Mouse (Mus musculus): ENCODE data around the gene Rnf227. TPM values are rescaled to one million over a fixed set of nuclear protein-coding genes. Genes with fewer than 3 reads are reported as not detected.
"Not testable (repeated sequence)": the region's sequence is repeated elsewhere in the genome, so short reads cannot be mapped to it uniquely, and the experiment has no call there.

The Rnf227 gene
- 15.6 and 17.2 TPM in 2 replicates for polyA plus RNA-seq (2015; fragmentation: Nextera tagmentation; extraction: Ambion mirVana)

DNA sequence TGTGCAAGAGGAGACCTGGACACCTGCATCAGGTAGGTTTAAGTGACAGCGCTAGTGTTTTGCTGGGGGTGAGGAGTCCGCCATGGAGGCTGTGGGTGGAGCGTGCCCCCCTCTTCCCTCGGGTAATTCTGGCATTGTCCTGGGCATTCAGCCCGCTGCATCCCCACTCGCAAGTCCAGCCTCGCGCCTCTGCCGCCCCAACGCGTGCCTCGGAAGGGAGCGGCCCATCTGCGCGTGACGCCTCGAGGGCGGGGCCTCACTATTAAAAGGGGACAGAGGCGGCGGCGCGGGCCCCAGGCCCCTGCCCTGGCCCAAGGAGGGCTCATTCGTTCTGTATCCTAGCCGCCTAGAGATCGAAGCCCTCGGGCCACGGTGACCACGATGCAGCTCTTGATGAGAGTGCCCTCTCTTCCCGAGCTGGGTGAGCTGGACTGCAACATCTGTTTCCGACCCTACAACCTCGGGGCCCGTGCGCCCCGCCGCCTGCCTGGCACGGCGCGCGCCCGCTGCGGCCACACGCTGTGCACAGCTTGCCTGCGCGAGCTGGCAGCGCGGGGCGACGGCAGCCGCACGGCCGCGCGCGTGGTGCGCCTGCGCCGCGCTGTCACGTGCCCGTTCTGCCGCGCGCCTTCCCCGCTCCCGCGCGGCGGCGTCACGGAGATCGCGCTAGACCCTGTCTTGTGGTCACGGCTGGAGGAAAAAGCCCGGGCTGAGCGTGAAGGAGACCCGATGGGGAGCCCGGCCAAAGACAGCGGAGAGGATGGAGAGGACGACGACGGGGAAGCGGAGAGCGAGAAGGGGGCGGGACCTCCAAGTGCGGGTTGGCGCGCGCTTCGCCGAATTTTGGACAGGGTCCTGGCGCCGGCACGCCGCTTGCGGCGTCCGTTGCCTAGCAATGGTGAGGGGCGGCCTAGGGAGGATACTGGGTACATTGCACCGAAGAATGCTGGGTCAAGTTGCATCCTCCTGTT, at the start of gene Rnf227:
Rnf227 (plus strand) TSS at position 301 of the 971 bp plus-strand sequence.
- WGBS: 1% methylated on average over 98 of the region's 99 CpGs
- Histone ChIP-seq H3K9me3 (0 out of 2 replicates have a peak, but pooled peaks cover 5% of the 10 kb centered on the region), H3K9ac (peak within 1 kb of the TSS; percentile 58), H3K27ac (peak within 1 kb of the TSS; percentile 90), H3K4me3 (peak within 1 kb of the TSS; percentile 68), H3K4me2 (peak within 1 kb of the TSS; percentile 92), H3K4me1 (peaks cover 19% of the 10 kb centered on the region), H3K36me3 (peaks cover 27% of the 10 kb centered on the region), H3K27me3 (no peaks in the 10 kb centered on the region)
- peak; percentile 73 for ATAC-seq (ENCODE audit: insufficient number of reproducible peaks, low FRiP score, low TSS enrichment, low read depth)

DNA sequence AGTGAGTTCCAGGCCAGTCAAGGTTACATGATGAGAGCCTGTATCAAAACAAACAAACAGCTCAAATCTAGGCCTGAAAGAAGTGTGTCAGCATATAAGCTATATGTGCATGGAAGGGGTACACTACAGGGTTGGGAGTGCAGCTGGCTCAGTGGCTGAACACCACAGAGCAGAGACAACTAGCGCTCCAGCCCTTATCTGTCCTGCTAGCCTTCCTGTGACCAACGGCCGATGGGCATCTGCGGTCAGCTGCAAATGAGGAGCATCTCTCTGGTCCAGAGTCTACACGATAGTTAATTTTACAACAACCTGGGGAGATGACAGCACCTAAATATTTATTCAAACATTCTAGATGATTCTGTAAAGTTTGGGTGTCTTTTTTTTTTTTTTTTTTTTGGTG, 49.1 kb upstream of the Rnf227 start:
- 91% methylated on average over 5 of the region's 5 CpGs for WGBS
- H3K27ac ChIP-seq: no peak overlapping the region
- no peak overlapping the region for H3K9ac ChIP-seq
- 0 out of 2 replicates have a peak, but pooled peaks cover 3% of the 10 kb centered on the region for H3K36me3 ChIP-seq
- H3K27me3 ChIP-seq: no peaks in the 10 kb centered on the region
- H3K9me3 ChIP-seq: no peaks in the 10 kb centered on the region
- no peak overlapping the region for H3K4me2 ChIP-seq
- no peak overlapping the region for H3K4me3 ChIP-seq
- ATAC-seq (ENCODE audit: insufficient number of reproducible peaks, low FRiP score, low TSS enrichment, low read depth): no peak
- no peaks in the 10 kb centered on the region for H3K4me1 ChIP-seq

DNA sequence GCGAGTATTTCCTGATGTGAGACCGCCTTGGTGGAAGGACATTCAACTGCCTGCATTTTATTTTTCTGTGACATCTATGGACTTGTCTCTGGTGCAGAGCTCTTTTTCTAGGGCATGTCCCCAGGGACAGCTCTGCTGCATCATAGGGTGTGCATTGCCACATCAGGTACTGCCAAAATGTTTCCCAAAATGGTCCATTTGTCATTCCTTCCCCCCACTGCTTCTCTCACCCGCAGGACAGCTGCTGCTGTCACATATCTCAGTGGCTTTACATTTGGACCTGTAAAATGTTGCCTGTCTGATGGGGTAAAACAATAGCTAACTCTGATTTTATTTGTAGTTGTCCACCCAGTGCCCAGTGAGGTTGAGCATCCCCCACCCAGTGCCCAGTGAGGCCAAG, 45.0 kb upstream of the Rnf227 start:
- Histone ChIP-seq H3K27ac (no peak overlapping the region), H3K36me3 (peaks cover 34% of the 10 kb centered on the region), H3K4me3 (no peak overlapping the region), H3K4me1 (no peaks in the 10 kb centered on the region), H3K9me3 (no peaks in the 10 kb centered on the region), H3K9ac (no peak overlapping the region), H3K4me2 (no peak overlapping the region), H3K27me3 (no peaks in the 10 kb centered on the region)
- no peak for ATAC-seq (ENCODE audit: insufficient number of reproducible peaks, low FRiP score, low TSS enrichment, low read depth)
- WGBS: 90% methylated on average over 3 of the region's 3 CpGs

DNA sequence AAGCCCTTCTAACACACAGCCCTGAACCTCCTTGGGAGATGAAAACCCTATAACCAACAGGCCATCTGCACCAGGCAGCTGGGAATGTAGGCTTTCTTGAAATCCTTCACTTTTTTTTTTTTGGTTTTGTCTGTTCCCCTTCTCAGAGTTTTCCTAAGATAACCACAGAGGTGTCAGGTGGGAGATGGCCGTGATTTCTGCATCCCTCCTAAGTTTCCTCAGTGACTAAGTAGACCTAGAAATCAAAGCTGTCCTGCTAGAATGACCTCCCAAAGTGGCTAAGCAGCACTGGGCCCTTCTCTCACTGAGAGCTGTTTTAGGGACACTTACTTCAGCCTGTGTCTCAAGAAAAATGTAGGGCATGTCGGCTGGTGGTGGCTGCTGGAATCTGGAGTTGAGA, 42.5 kb upstream of the Rnf227 start:
- ATAC-seq (ENCODE audit: insufficient number of reproducible peaks, low FRiP score, low TSS enrichment, low read depth): no peak

DNA sequence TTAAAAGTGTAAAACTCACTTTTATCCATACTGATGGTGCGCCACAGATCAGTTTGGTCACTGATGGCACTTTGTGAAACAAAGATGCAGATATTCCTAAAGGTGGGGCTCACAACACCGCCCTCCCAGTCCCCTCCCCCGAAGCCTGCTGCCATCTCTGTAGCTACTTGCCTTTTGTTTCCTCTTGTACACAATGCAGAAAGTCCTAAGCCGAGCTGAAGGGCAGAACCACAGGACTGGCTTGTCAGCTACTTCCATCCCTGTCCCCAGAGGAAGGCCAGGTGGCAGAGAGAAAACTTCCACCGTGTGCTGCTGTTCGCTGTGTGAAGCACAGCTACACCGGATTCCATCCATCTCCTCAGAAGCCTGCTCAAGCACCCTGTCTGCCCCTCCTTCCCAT, 42.0 kb upstream of the Rnf227 start:
- Histone ChIP-seq H3K4me3 (no peak overlapping the region), H3K4me1 (no peaks in the 10 kb centered on the region), H3K4me2 (no peak overlapping the region), H3K36me3 (peaks cover 53% of the 10 kb centered on the region), H3K27me3 (no peaks in the 10 kb centered on the region), H3K27ac (no peak overlapping the region), H3K9me3 (no peaks in the 10 kb centered on the region), H3K9ac (no peak overlapping the region)
- 83% methylated on average over 7 of the region's 7 CpGs for WGBS
- no peak for ATAC-seq (ENCODE audit: insufficient number of reproducible peaks, low FRiP score, low TSS enrichment, low read depth)

More for the DNA sequence above, 42.5 kb upstream of the Rnf227 start:
- WGBS: 93% methylated on average over 2 of the region's 2 CpGs
- no peaks in the 10 kb centered on the region for H3K27me3 ChIP-seq
- H3K9ac ChIP-seq: no peak overlapping the region
- no peak overlapping the region for H3K27ac ChIP-seq
- no peaks in the 10 kb centered on the region for H3K9me3 ChIP-seq
- H3K36me3 ChIP-seq: peaks cover 49% of the 10 kb centered on the region
- no peak overlapping the region for H3K4me2 ChIP-seq
- no peaks in the 10 kb centered on the region for H3K4me1 ChIP-seq
- no peak overlapping the region for H3K4me3 ChIP-seq

DNA sequence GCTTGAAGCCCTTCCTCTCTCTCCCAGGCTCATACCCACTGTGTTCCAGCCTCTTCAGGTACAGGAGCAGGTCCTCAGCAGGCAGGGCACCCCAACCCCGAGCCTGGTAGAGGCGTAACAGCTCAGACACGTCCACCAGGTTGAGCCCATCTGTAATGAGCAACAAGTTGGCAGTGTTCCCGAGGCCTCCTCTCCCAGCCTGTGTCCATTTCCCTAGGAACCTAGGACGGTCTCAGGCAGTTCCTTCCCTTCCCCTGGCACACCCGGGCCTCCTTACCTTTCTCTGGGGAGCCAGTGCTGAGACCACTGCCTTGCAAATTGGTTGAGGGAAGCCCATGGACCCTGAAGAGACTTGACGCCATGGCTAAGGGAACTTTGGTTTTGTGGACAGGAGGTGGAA, 37.4 kb upstream of the Rnf227 start:
- Histone ChIP-seq H3K9me3 (no peaks in the 10 kb centered on the region), H3K4me2 (no peak overlapping the region), H3K4me1 (no peaks in the 10 kb centered on the region), H3K27me3 (no peaks in the 10 kb centered on the region), H3K9ac (no peak overlapping the region), H3K36me3 (peaks cover 79% of the 10 kb centered on the region), H3K4me3 (no peak overlapping the region), H3K27ac (no peak overlapping the region; the same call in 1 of the 2 replicates)
- WGBS: 84% methylated on average over 7 of the region's 7 CpGs
- ATAC-seq (ENCODE audit: insufficient number of reproducible peaks, low FRiP score, low TSS enrichment, low read depth): no peak

DNA sequence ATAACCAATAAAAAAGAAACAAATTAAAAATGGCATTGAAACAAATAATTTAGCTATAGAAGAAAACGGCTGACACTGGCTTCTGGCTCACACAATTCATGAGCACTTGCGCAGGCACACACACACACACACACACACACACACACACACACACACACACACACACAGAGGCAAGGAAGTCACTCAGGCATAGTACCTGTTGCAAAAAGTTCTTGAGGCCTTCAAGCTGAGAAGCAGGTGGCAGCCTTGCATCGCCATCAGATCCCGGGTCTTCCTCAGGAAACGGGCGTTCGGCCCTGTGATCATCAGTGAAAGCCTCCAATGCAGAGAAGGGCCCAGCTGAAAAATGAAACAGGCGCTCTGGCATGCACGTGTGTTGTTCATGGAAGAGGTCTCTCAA, 35.0 kb upstream of the Rnf227 start:
- H3K4me2 ChIP-seq: no peak overlapping the region
- ATAC-seq (ENCODE audit: insufficient number of reproducible peaks, low FRiP score, low TSS enrichment, low read depth): no peak
- no peaks in the 10 kb centered on the region for H3K4me1 ChIP-seq
- peaks cover 81% of the 10 kb centered on the region for H3K36me3 ChIP-seq
- H3K9me3 ChIP-seq: no peaks in the 10 kb centered on the region
- H3K27ac ChIP-seq: no peak overlapping the region
- no peaks in the 10 kb centered on the region for H3K27me3 ChIP-seq
- 91% methylated on average over 9 of the region's 9 CpGs for WGBS
- no peak overlapping the region for H3K4me3 ChIP-seq
- no peak overlapping the region for H3K9ac ChIP-seq

DNA sequence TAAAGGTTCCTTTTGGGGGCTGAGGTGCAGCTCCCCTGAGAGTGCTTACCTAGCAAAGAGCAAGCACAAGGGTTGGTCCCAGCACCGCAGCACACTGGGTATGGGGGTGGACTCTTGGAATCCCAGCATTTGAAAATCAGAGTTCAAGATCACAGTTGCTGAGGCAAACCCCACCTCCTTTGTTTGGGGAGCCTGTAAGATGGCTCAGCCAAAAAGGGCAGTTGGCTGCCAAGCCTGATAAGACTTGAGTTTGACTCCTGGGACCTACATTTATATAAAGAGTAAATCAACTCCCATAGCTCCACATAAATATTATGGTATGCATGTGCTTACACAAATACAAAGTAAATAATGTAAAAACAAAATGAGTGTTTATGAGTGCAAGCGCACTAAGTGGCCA, 34.2 kb upstream of the Rnf227 start:
- Histone ChIP-seq H3K4me3 (no peak overlapping the region), H3K36me3 (peaks cover 86% of the 10 kb centered on the region), H3K27ac (no peak overlapping the region), H3K4me1 (no peaks in the 10 kb centered on the region), H3K9me3 (no peaks in the 10 kb centered on the region), H3K9ac (no peak overlapping the region), H3K4me2 (no peak overlapping the region), H3K27me3 (no peaks in the 10 kb centered on the region)
- no peak for ATAC-seq (ENCODE audit: insufficient number of reproducible peaks, low FRiP score, low TSS enrichment, low read depth)
- 92% methylated on average over 2 of the region's 2 CpGs for WGBS

DNA sequence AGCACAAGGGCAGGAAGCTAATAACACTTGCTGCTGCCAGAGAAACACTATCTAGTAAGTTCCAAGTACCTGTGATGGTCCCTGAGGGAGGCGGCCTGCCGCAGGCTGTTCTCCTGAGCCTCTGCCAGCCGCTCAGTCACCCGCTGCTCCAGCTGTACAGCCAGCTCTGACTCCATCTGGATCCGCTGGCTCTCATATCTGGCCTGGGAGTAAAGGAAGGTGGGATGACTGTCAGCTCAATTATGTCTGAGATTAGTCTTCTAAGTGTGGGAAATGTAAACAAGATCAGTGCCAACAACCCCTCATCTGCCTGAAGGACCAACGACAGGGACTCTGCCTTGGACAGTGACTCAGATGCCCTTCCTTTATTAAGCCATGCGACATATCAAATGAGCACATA, 29.0 kb upstream of the Rnf227 start:
- ATAC-seq (ENCODE audit: insufficient number of reproducible peaks, low FRiP score, low TSS enrichment, low read depth): no peak
- H3K36me3 ChIP-seq: peaks cover 72% of the 10 kb centered on the region

DNA sequence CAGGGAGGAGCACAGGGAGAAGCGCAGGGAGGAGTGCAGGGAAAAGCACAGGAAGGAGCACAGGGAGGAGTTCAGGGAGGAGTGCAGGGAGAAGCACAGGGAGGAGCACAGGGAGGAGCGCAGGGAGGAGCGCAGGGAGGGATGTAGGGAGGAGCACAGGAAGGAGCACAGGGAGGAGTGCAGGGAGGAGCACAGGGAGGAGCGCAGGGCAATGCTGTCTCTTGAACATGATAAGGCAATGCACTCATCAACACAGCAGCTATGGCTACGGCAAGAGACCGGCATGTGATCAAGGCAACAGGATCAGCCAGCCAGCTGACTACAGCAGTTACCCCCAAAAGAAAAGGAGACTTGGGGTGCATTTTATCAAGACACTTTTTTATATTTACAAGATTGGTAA, 23.9 kb upstream of the Rnf227 start:
- Histone ChIP-seq H3K4me3 (no peak overlapping the region), H3K9ac (no peak overlapping the region), H3K27me3 (no peaks in the 10 kb centered on the region), H3K9me3 (no peaks in the 10 kb centered on the region), H3K4me2 (no peak overlapping the region), H3K36me3 (peaks cover 64% of the 10 kb centered on the region), H3K4me1 (no peaks in the 10 kb centered on the region), H3K27ac (no peak overlapping the region)
- no peak for ATAC-seq (ENCODE audit: insufficient number of reproducible peaks, low FRiP score, low TSS enrichment, low read depth)
- 94% methylated on average over 6 of the region's 6 CpGs for WGBS

More for the DNA sequence above, 29.0 kb upstream of the Rnf227 start:
- no peak overlapping the region for H3K9ac ChIP-seq
- H3K27me3 ChIP-seq: no peaks in the 10 kb centered on the region
- no peaks in the 10 kb centered on the region for H3K4me1 ChIP-seq
- H3K4me3 ChIP-seq: no peak overlapping the region
- no peak overlapping the region for H3K4me2 ChIP-seq
- 78% methylated on average over 7 of the region's 7 CpGs for WGBS
- no peaks in the 10 kb centered on the region for H3K9me3 ChIP-seq
- H3K27ac ChIP-seq: no peak overlapping the region

DNA sequence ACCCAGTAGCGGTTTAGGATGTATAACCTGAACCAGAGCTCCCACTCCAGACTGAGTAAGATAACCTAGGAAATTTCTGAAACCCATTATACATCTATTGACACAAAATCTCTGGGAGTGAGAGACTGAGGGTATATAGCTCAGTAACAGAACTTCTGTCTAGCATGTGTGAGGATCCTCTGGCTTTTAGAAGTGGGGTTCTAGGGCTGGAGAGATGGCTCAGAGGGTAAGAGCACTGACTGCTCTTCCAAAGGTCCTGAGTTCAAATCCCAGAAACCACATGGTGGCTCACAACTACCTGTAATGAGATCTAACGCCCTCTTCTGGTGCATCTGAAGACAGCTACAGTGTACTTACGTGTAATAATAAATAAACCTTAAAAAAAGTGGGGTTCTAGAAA, 22.3 kb upstream of the Rnf227 start:
- 83% methylated on average over 3 of the region's 3 CpGs for WGBS
- peaks cover 58% of the 10 kb centered on the region for H3K36me3 ChIP-seq

DNA sequence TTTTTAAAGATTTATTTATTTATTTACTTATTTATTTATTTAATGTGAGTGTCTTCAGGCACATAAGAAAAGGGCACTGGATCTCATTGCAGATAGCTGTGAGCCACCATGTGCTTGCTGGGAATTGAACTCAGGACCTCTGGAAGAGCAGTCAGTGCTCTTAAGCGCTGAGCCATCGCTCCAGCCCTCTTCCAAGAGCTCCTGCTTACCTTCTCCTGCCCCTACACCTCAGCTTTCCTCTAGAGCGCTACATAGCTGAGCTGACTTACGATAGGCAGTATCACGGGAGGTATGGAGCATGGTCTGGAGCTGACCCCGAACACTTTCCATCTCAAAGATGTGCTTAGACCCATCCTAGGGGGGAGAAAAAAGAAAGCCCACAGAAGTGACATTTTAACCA, 18.7 kb upstream of the Rnf227 start:
- no peak for ATAC-seq (ENCODE audit: insufficient number of reproducible peaks, low FRiP score, low TSS enrichment, low read depth)
- Histone ChIP-seq H3K27me3 (peaks cover 3% of the 10 kb centered on the region), H3K9me3 (no peaks in the 10 kb centered on the region), H3K4me3 (no peak overlapping the region), H3K4me1 (peaks cover 41% of the 10 kb centered on the region), H3K27ac (no peak overlapping the region), H3K4me2 (no peak overlapping the region), H3K9ac (no peak overlapping the region), H3K36me3 (peaks cover 39% of the 10 kb centered on the region)
- 94% methylated on average over 6 of the region's 6 CpGs for WGBS

More for the DNA sequence above, 22.3 kb upstream of the Rnf227 start:
- not testable (repeated sequence) for H3K27me3 ChIP-seq; H3K27ac ChIP-seq; ATAC-seq (ENCODE audit: insufficient number of reproducible peaks, low FRiP score, low TSS enrichment, low read depth); H3K4me3 ChIP-seq; H3K4me2 ChIP-seq; H3K9me3 ChIP-seq; H3K9ac ChIP-seq
- H3K4me1 ChIP-seq: peaks cover 15% of the 10 kb centered on the region
